Mouse (Mus musculus) intestine, embryonic 14.5 days (tissue): ENCODE data around the gene Ccdc58. TPM values are rescaled to one million over a fixed set of nuclear protein-coding genes. Genes with fewer than 3 reads are reported as not detected.

ENCODE experiments used
- ATAC-seq: fragments of 200-750 bp; cut with Nextera tagmentation; replicated peaks from 2 replicates; pipeline ENCODE4 v1.8.0; 2017; ENCODE audit warnings: low read depth, moderate number of reproducible peaks, moderate TSS enrichment, moderate library complexity; ENCODE audit not compliant: low FRiP score, low TSS enrichment
- DNase-seq: peaks from one replicate; pipeline ENCODE4 v3.0.0-alpha.2; 2018; ENCODE audit warnings: low spot score
- H3K27ac ChIP-seq: fragments of 300-500 bp; sonication (generic); 2 replicates; pipeline ENCODE4 v1.5.1; 2014; ENCODE audit warnings: low read depth, mild to moderate bottlenecking, control low read depth
- H3K27me3 ChIP-seq: fragments of 300-500 bp; sonication (generic); replicated peaks from 2 replicates; pipeline ENCODE4 v1.6.1; 2014; ENCODE audit warnings: low read length, control low read depth; ENCODE audit not compliant: control insufficient read depth, insufficient read depth
- H3K36me3 ChIP-seq: fragments of 300-500 bp; sonication (generic); 2 replicates; pipeline ENCODE4 v1.6.1; 2014; ENCODE audit warnings: low read length, control low read depth; ENCODE audit not compliant: control insufficient read depth, insufficient read depth
- H3K4me1 ChIP-seq: fragments of 300-500 bp; sonication (generic); replicated peaks from 2 replicates; pipeline ENCODE4 v1.6.1; 2014; ENCODE audit warnings: low read length, control low read depth, mixed read lengths; ENCODE audit not compliant: control insufficient read depth, insufficient read depth
- H3K4me2 ChIP-seq: fragments of 300-500 bp; sonication (generic); 2 replicates; pipeline ENCODE4 v1.6.1; 2014; ENCODE audit warnings: low read length
- H3K4me3 ChIP-seq: fragments of 300-500 bp; sonication (generic); 2 replicates; pipeline ENCODE4 v1.5.1; 2014; ENCODE audit warnings: low read depth, low read length, control low read depth, mixed read lengths
- H3K9ac ChIP-seq: fragments of 300-500 bp; sonication (generic); 2 replicates; pipeline ENCODE4 v1.6.1; 2014; ENCODE audit warnings: mild to moderate bottlenecking, low read length
- H3K9me3 ChIP-seq: fragments of 300-500 bp; sonication (generic); 2 replicates; pipeline ENCODE4 v1.6.1; 2016; ENCODE audit warnings: low read length, control low read depth; ENCODE audit not compliant: control insufficient read depth
- WGBS: fragments of 180-500 bp; shearing (Covaris S2); extraction: QIAGEN DNeasy Blood & Tissue Kit; methylation state at CpG from one replicate; pipeline ENCODE4 v1.1.7; 2014; 5-methylcytosine and 5-hydroxymethylcytosine counted together
- polyA plus RNA-seq: library from polyadenylated mRNA; unstranded; fragments of >200 nt; fragmentation: Nextera tagmentation; extraction: Ambion mirVana; gene quantifications from 2 replicates; pipeline ENCODE4 v1.2.1, GENCODE M21; 2014

Ccdc58 gene
- polyA plus RNA-seq, 1 experiment from 2014 or later: 92.4 TPM

DNA sequence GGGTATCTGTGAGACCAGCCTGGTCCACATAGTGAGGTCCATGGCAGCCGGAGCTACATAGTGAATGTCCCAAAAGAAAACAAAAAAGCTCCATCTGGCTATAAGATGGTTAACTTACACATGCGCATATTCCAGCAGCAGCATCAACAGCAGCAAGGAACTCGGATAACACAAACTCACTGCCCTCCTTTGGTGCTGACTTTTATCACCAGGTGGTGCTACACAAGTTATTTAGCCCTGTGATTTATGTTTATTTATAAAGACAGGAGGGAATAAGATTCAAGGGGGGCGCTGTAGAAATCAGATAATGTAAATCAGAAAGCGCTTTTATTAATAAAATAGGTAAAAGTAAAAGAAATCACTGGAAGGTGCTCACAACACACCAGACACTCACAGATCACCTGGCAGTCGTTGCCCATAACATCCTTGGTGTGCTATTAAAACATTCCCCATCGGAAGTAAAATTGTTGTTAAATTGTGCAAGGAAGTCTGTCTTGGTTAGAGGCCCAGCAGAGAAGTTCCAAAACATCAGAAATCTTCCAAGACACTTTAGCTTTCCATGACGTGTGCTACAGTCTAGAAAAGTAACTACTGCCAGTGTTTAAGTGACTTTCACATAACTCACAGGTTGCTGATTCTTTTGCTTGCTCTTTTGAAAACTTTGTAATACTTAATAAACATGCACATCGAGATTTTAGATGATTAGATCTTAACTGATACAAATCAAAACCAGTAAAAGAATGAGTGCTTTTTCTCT lies 1.5 kb upstream of the Ccdc58 start:
- Histone ChIP-seq H3K4me1 (peaks cover 24% of the 10 kb centered on the region), H3K4me3 (peak overlapping the region; percentile 73), H3K27ac (no peak overlapping the region), H3K9ac (peak overlapping the region; percentile 85), H3K4me2 (peak overlapping the region; percentile 80), H3K27me3 (no peaks in the 10 kb centered on the region), H3K36me3 (0 out of 2 replicates have a peak, but pooled peaks cover 6% of the 10 kb centered on the region), H3K9me3 (no peaks in the 10 kb centered on the region)
- WGBS: 26% methylated on average over 9 of the region's 9 CpGs
- no peak for DNase-seq
- ATAC-seq: no peak

DNA sequence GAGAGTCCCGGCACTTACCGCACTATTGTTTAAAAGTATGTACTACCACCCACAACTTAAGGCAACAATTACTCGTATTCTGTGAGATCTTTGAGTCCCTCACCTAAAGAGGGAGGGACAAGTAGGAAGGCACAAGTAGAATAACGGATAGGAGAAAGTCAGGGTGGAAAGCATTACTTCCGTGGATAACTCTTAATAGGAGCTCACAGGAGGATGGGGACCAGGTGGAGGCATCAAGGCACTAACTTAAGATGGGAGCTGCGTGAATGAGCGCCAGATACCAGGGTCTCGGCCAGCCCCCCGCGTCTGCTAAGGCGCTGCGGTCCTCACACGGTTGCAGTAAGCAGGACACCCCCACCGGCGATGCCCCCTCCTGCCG lies 425 bp upstream of the Ccdc58 start:
- Histone ChIP-seq H3K4me3 (peak overlapping the region; percentile 73), H3K9ac (peak overlapping the region; percentile 85), H3K4me1 (peaks cover 24% of the 10 kb centered on the region), H3K9me3 (no peaks in the 10 kb centered on the region), H3K4me2 (peak overlapping the region; percentile 80), H3K36me3 (0 out of 2 replicates have a peak, but pooled peaks cover 6% of the 10 kb centered on the region), H3K27me3 (no peaks in the 10 kb centered on the region), H3K27ac (peak overlapping the region; percentile 98)
- WGBS: under 1% methylated on average over 16 of the region's 16 CpGs
- ATAC-seq: no peak; the same call in 1 of the 2 replicates
- DNase-seq: no peak

DNA sequence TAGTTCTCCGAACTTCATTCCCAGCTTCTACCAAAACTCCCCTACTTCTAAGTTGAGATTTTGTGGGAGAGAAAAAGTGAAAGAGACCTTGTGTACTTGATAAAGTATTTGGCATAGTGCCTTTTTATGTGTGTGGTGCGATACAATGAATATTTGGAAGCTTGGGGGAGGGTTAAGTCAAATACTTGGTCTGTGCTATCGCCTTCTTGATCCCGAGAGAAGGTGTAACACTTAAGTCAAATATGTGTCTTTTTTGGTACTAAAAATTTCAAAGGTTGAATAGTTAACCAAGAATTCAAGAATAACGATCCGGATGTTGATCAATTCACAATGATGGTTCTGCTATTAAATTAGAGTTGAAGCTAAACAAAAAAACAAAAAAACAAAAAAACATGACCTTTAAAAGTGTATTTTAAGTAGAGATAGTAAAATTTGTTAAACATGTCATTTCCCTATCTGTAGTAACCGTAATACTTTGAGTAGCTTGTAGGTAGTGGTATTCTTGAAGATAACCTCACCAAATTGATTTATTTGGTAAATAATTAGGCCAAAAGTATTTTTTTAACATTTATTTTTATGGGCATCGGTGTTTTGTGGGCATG lies 1.0 kb downstream of the Ccdc58 start:
- ATAC-seq: no peak
- Histone ChIP-seq H3K27ac (peak overlapping the region; percentile 98), H3K9me3 (no peaks in the 10 kb centered on the region)

DNA sequence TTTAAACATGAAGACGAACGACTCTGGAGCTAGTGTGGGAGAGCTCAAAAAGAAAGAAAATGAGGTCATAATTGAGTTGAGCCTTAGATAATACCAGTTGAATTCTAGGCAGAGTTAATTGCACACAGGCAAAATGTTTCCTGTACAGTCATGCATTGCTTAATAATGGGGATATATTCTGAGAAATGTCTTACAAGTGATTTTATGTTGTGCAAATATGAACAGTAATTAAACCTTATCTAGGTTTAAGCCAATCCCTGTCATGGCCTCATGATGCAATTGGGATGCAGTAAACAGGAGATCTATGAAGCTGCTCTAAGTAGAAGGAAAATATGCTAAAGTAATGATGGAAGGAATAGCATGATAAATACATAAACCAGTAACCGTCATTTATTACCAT lies 3.3 kb downstream of the Ccdc58 start:
- 92% methylated on average over 3 of the region's 3 CpGs for WGBS
- no peak for DNase-seq
- no peak overlapping the region for H3K4me3 ChIP-seq
- H3K9ac ChIP-seq: no peak overlapping the region
- no peak for ATAC-seq
- H3K36me3 ChIP-seq: no peaks in the 10 kb centered on the region
- peaks cover 6% of the 10 kb centered on the region; the same call in 1 of the 2 replicates for H3K4me1 ChIP-seq
- H3K27me3 ChIP-seq: no peaks in the 10 kb centered on the region
- H3K9me3 ChIP-seq: no peaks in the 10 kb centered on the region
- H3K4me2 ChIP-seq: no peak overlapping the region
- H3K27ac ChIP-seq: no peak overlapping the region

More for the DNA sequence above, 1.0 kb downstream of the Ccdc58 start:
- WGBS: 28% methylated on average over 8 of the region's 8 CpGs
- Histone ChIP-seq H3K27me3 (no peaks in the 10 kb centered on the region), H3K4me1 (peaks cover 24% of the 10 kb centered on the region), H3K9ac (peak overlapping the region; percentile 85), H3K4me3 (peak overlapping the region; percentile 73), H3K36me3 (0 out of 2 replicates have a peak, but pooled peaks cover 2% of the 10 kb centered on the region), H3K4me2 (peak overlapping the region; percentile 80)
- DNase-seq: no peak

DNA sequence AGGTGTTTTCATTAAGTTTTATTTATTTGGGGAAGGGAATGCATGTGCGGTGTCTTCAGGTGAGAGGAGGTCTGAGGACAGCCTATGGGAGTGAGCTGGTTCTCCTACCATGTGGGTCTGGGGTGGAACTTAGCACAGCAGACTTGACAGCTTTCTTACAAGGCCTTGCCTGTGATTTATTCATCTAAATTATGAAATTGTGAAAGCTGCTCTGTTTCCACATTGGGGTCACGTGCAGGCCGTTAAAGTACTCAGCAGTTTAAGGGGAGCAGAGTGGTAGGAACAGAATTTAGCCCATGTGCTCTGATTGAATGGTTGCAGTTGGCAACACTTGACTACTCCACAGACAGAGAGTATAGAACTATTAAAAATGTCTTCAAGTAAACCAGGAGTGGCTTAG lies 8.4 kb downstream of the Ccdc58 start:
- Histone ChIP-seq H3K9ac (no peak overlapping the region), H3K27ac (no peak overlapping the region), H3K4me3 (no peak overlapping the region), H3K9me3 (no peaks in the 10 kb centered on the region), H3K27me3 (no peaks in the 10 kb centered on the region), H3K4me1 (no peaks in the 10 kb centered on the region), H3K36me3 (peaks cover 16% of the 10 kb centered on the region), H3K4me2 (no peak overlapping the region)
- DNase-seq (no peak), ATAC-seq (no peak)
- 93% methylated on average over 3 of the region's 3 CpGs for WGBS

DNA sequence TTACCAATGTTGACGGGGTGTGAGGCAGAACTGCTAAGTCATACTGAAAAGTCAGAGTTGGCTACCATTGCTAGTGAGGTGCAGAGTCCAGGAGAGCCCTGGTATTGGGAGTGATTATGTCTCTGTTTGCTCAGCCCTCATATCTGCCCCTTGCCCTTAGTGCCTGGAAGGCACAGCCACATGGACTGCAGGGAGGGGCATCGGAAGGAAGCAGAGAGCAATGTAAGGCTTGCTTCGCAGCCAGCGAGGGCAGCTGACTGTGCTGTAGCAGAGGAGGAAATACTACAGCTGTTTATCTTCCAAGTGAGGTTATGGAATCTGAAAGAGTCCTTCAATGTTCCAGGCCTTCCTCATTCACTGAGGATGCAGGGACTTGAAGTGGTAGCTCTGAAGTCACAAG lies 16.4 kb downstream of the Ccdc58 start:
- Histone ChIP-seq H3K4me1 (no peaks in the 10 kb centered on the region), H3K27ac (no peak overlapping the region), H3K4me2 (no peak overlapping the region), H3K9me3 (no peaks in the 10 kb centered on the region), H3K36me3 (peaks cover 70% of the 10 kb centered on the region), H3K27me3 (no peaks in the 10 kb centered on the region), H3K4me3 (no peak overlapping the region), H3K9ac (no peak overlapping the region)
- no peak for DNase-seq
- WGBS: 64% methylated on average over 4 of the region's 4 CpGs
- ATAC-seq: peak; percentile 90

DNA sequence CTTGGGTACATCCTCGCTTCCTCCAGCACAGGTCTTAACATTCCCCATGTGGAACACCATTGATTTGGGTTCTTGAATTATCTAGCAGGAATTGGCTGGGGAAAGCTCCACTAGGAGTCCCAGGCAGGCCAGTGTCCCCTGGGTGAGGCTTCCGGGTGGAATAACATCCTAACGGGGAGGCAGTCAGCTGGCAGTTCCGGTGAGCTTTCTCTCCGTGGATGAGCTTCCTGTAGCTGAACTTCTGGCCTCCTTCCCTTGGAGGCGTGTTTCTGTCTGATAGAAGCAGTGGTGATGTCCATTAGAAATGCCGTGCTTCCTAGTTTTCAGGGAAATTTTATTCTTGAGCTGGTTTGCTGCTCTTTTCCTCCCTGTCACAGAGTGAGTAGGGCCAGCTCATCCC lies 17.6 kb downstream of the Ccdc58 start:
- Histone ChIP-seq H3K4me1 (no peaks in the 10 kb centered on the region), H3K27me3 (no peaks in the 10 kb centered on the region), H3K36me3 (peaks cover 65% of the 10 kb centered on the region), H3K4me3 (no peak overlapping the region), H3K9ac (no peak overlapping the region), H3K27ac (no peak overlapping the region), H3K4me2 (no peak overlapping the region), H3K9me3 (no peaks in the 10 kb centered on the region)
- 86% methylated on average over 7 of the region's 7 CpGs for whole genome bisulfite sequencing
- ATAC-seq (no peak), DNase-seq (no peak)

DNA sequence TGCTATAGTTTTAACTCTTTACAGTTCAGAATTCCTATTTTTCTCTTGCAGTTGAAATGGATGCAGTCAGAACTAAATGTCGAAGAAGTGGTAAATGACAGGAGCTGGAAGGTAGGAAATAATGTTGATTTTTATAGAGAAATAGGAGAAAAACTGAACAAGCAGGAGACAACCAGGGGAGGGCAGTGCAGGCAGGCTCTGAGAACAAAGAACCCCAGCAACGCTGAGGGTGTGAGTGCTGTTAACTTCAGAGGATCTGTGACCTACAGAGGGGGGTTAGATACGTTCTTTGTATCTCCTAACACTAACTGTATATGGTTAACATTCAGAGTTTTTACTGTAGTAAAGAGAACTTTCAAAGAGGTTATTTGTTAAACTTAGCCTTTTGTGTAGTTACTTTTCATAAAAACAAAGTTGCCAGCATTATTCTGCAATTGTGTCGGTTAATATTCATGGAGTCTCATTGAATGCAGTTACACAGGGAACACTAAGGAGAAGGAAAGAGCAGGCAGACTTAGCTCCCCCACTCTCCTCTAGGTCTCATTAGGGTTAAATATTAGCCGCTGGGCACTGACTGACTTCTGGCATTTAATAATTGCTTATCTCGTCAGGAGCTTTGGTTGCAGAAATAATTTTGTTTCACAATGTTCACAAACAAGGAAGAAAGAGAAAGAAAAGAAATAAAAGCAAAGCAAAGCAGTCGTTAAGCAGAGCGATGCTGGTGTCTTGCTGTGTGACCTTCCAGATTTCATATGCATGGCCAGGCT lies 18.5 kb downstream of the Ccdc58 start:
- 75% methylated on average over 8 of the region's 8 CpGs for WGBS
- no peak for ATAC-seq
- Histone ChIP-seq H3K9me3 (no peaks in the 10 kb centered on the region), H3K27ac (0 out of 2 replicates have a peak overlapping the region, but pooled peaks have one; percentile 22), H3K4me3 (no peak overlapping the region), H3K36me3 (peaks cover 61% of the 10 kb centered on the region), H3K9ac (no peak overlapping the region), H3K4me2 (no peak overlapping the region), H3K4me1 (no peaks in the 10 kb centered on the region), H3K27me3 (no peaks in the 10 kb centered on the region)
- no peak for DNase-seq
